Mouse (Mus musculus) adrenal gland, postnatal 0 days (tissue): ENCODE data around the gene Herpud2. TPM values are rescaled to one million over a fixed set of nuclear protein-coding genes. Genes with fewer than 3 reads are reported as not detected.

ENCODE experiments used
- polyA plus RNA-seq: library from polyadenylated mRNA; unstranded; fragments of >200 nt; fragmentation: Nextera tagmentation; extraction: Ambion mirVana; gene quantifications from 2 replicates; pipeline ENCODE4 v1.2.1, GENCODE M21; 2015

Herpud2 gene
- 28.3 and 38.8 TPM in 2 replicates for polyA plus RNA-seq

GRCm38 (mm10) chr9:25151611-25152241, at the start of gene Herpud2:
TSS of gene Herpud2 (minus strand) at chr9:25151820.

GRCm38 (mm10) chr9:25089122-25089521, 62.5 kb downstream of the Herpud2 start, which contains the start of gene Gm10181:
TSS of gene Gm10181 (plus strand) at chr9:25089422.

Other genes with a start within 250 kb of the Herpud2 start
- not detected in 2 replicates for gene Gm10181, start 62.4 kb downstream of the Herpud2 start, polyA plus RNA-seq
- gene Sept7, start 100.6 kb upstream of the Herpud2 start, polyA plus RNA-seq, result 228 and 253 TPM in 2 replicates